Mouse (Mus musculus): Measurements from ENCODE around the gene Tsnaxip1.

Tsnaxip1 gene

GRCm38 (mm10) chr8:105860143-105860981 is 32.8 kb downstream of the Tsnaxip1 start, which contains the start of gene Nutf2:
Gene Nutf2 (plus strand): TSS chr8:105860580.
- peak; percentile 93 for DNase-seq (ENCODE audit: extremely low spot score, low read depth, low spot score)

GRCm38 (mm10) chr8:105861951-105862350 is 34.4 kb downstream of the Tsnaxip1 start:
- no peak for DNase-seq (ENCODE audit: extremely low spot score, low read depth, low spot score)

- no peak for DNase-seq (ENCODE audit: extremely low spot score, low read depth, low spot score)
Observed at GRCm38 (mm10) chr8:105866364-105867029, 39.0 kb downstream of the Tsnaxip1 start.

GRCm38 (mm10) chr8:105874301-105874700 is 46.8 kb downstream of the Tsnaxip1 start:
- no peak for DNase-seq (ENCODE audit: extremely low spot score, low read depth, low spot score)

- peak; percentile 71 for DNase-seq (ENCODE audit: extremely low spot score, low read depth, low spot score)
Observed at GRCm38 (mm10) chr8:105880754-105881520, 53.4 kb downstream of the Tsnaxip1 start, which contains the start of gene Edc4. Gene Edc4 (plus strand): TSS chr8:105880881.

GRCm38 (mm10) chr8:105889756-105890465 is 62.4 kb downstream of the Tsnaxip1 start:
- no peak for DNase-seq (ENCODE audit: extremely low spot score, low read depth, low spot score)

GRCm38 (mm10) chr8:105890870-105891269 is 63.3 kb downstream of the Tsnaxip1 start:
- no peak for DNase-seq (ENCODE audit: extremely low spot score, low read depth, low spot score)

GRCm38 (mm10) chr8:105892432-105892831 is 64.9 kb downstream of the Tsnaxip1 start:
- no peak for DNase-seq (ENCODE audit: extremely low spot score, low read depth, low spot score)

- peak; percentile 39 for DNase-seq (ENCODE audit: extremely low spot score, low read depth, low spot score)
Observed at GRCm38 (mm10) chr8:105893339-105893738, 65.8 kb downstream of the Tsnaxip1 start, which contains the start of gene Nrn1l. Gene Nrn1l (plus strand): TSS chr8:105893567.
